Mouse (Mus musculus): ENCODE data around the gene Fut8. TPM values are rescaled to one million over a fixed set of nuclear protein-coding genes. Genes with fewer than 3 reads are reported as not detected.
A peak's percentile ranks its signal among the peaks of the same experiment; 100 is the strongest.
"Not testable (repeated sequence)": the region's sequence is repeated elsewhere in the genome, so short reads cannot be mapped to it uniquely, and the experiment has no call there.

Fut8 gene
- polyA plus RNA-seq, 1 experiment from 2014 or later = 26.2 TPM

DNA sequence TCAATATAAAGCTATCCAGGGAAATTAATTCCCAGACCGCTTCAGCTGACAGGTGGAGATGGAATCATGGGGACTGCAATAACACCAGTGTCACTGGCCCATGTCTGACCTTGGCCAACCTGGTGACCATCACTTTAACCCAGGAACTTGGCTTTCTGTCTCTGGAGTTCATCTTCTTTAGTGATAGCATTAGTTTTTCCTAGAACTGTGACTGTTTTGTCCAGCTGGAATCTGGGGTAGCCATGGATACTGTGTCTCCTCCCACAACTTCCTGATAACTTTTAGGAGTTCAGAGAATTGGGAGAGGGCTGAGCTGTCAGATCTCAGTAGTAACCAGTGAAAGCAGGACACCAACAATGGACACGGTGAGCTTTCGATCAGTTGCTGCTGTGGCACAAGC, 264.3 kb downstream of the Fut8 start:
- H3K4me3 ChIP-seq (replicated peaks) = no peak overlapping the region
- ATAC-seq (ENCODE audit: insufficient number of reproducible peaks, insufficient read depth, low FRiP score, low TSS enrichment, low read depth) = no peak
- WGBS = 90% methylated on average over 3 of the region's 3 CpGs

DNA sequence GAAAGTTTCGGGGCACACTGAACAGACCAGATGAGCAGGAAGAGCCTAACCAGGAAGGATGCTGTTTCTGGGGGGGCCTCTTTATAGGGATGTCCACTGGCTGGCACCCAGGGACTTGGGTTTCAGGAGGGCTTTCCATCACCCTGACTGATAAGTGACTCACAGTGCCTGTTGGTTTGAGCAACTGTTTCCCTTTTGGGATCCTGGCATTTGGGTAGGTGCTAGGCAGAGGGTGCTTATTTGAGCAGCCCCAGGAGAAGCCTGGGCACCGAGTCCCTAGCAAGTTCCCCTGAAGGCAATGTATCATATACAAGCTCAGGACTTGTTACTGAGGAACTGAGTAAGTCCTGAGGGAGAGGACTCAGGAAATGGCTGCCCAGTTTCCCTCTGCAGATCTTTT, 267.5 kb downstream of the Fut8 start:
- Histone ChIP-seq H3K27me3 (no peaks in the 10 kb centered on the region), H3K9ac (replicated peaks) (no peak overlapping the region), H3K4me3 (replicated peaks) (no peak overlapping the region), H3K4me1 (replicated peaks) (no peaks in the 10 kb centered on the region), H3K4me2 (no peak overlapping the region), H3K36me3 (no peaks in the 10 kb centered on the region), H3K27ac (no peak overlapping the region), H3K9me3 (no peaks in the 10 kb centered on the region)
- ATAC-seq (ENCODE audit: insufficient number of reproducible peaks, insufficient read depth, low FRiP score, low TSS enrichment, low read depth) = no peak
- WGBS = 78% methylated on average over 2 of the region's 2 CpGs

More for the DNA sequence above, 264.3 kb downstream of the Fut8 start:
- H3K4me1 ChIP-seq (replicated peaks) = no peaks in the 10 kb centered on the region
- no peaks in the 10 kb centered on the region for H3K9me3 ChIP-seq
- no peak overlapping the region for H3K4me2 ChIP-seq
- no peaks in the 10 kb centered on the region for H3K36me3 ChIP-seq
- no peak overlapping the region for H3K9ac ChIP-seq (replicated peaks)
- H3K27ac ChIP-seq = no peak overlapping the region
- no peaks in the 10 kb centered on the region for H3K27me3 ChIP-seq

DNA sequence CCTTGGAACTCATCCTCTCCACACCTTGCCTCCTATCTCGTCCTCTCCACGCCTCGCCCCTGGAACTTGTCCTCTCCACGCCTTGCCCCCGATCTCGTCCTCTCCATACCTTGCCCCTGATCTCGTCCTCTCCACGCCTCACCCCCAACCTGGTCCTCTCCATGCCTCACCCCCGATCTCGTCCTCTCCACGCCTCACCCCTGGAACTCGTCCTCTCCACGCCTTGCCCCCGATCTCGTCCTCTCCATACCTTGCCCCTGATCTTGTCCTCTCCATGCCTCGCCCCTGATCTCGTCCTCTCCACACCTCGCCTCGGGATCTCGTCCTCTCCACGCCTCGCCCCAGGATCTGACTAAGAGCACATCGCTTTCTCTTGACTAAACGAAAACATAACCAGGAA, 269.8 kb downstream of the Fut8 start:
- no peak for ATAC-seq (ENCODE audit: insufficient number of reproducible peaks, insufficient read depth, low FRiP score, low TSS enrichment, low read depth)
- no peak overlapping the region for H3K4me3 ChIP-seq (replicated peaks)
- no peak overlapping the region for H3K4me2 ChIP-seq
- H3K4me1 ChIP-seq (replicated peaks) = no peaks in the 10 kb centered on the region
- H3K27me3 ChIP-seq = no peaks in the 10 kb centered on the region
- no peaks in the 10 kb centered on the region for H3K36me3 ChIP-seq
- H3K9ac ChIP-seq (replicated peaks) = no peak overlapping the region
- 91% methylated on average over 24 of the region's 24 CpGs for WGBS
- no peak overlapping the region for H3K27ac ChIP-seq
- H3K9me3 ChIP-seq = no peaks in the 10 kb centered on the region

DNA sequence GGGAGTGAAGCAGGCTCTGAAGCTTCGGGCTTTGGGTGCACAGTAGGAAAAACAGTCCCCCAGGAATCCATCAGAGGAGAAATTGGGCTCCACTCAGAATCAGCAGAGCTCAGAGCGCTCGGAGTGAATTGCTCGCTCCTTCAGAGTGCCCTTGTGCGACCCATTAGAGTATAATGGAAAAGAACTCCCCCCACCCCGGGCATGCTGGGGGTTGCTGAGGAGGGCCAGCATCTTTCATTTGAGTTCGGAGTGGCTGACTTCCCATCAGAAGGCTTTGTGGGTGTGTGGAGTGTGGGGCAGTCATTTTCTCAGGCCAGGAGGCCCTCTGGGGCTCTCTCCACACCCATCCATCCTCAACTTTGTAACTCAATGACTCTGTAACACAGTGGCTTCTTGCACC, 272.8 kb downstream of the Fut8 start:
- WGBS = 85% methylated on average over 7 of the region's 7 CpGs
- H3K36me3 ChIP-seq = no peaks in the 10 kb centered on the region
- H3K9me3 ChIP-seq = no peaks in the 10 kb centered on the region
- H3K4me3 ChIP-seq (replicated peaks) = no peak overlapping the region
- ATAC-seq (ENCODE audit: insufficient number of reproducible peaks, insufficient read depth, low FRiP score, low TSS enrichment, low read depth) = no peak
- H3K27ac ChIP-seq = no peak overlapping the region
- H3K27me3 ChIP-seq = no peaks in the 10 kb centered on the region
- H3K4me2 ChIP-seq = no peak overlapping the region
- no peaks in the 10 kb centered on the region for H3K4me1 ChIP-seq (replicated peaks)
- H3K9ac ChIP-seq (replicated peaks) = no peak overlapping the region

DNA sequence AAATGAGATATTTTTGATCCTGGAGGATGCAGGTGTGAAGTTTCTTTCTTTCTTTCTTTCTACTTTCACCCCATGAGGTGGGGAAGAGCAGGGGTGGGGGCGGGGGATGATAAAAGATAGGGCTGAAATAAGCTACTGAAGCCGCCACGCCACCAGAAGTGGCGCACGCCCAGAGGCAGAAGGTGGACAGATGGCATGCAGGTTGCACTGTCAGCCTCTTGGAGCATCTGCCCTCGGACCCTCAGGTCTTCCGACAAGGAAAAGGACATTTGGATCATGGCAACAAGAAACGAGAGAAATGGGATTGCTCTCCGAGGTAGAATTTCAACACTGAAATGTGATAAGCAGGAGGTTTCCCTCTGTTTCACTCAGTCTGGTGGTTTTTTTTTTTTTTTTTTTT, 273.3 kb downstream of the Fut8 start:
- Histone ChIP-seq H3K4me3 (replicated peaks) (no peak overlapping the region), H3K4me2 (no peak overlapping the region), H3K36me3 (no peaks in the 10 kb centered on the region), H3K9me3 (no peaks in the 10 kb centered on the region), H3K27me3 (no peaks in the 10 kb centered on the region), H3K4me1 (replicated peaks) (no peaks in the 10 kb centered on the region), H3K27ac (no peak overlapping the region), H3K9ac (replicated peaks) (no peak overlapping the region)
- no peak for ATAC-seq (ENCODE audit: insufficient number of reproducible peaks, insufficient read depth, low FRiP score, low TSS enrichment, low read depth)
- 85% methylated on average over 9 of the region's 9 CpGs for WGBS

DNA sequence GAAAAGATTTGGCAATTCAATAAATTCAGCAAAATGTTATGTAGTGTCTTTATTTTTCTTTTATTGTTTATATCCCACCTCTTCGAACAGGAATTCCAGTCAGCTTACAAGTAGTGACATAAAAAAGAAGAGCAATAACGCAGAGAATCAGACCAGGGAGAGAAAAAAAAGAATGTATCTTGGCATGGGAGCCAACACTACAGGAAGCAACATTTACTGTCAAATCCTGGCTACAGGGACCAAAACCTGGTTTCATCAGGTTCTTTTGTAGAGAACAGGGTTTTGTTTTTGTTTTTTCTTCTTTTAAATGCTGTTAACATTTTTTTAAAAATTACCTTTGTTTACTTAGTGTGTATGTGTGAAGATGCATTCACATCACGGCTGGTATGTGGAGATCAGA, 273.7 kb downstream of the Fut8 start:
- no peak for ATAC-seq (ENCODE audit: insufficient number of reproducible peaks, insufficient read depth, low FRiP score, low TSS enrichment, low read depth)
- no peak overlapping the region for H3K4me2 ChIP-seq
- H3K27me3 ChIP-seq = no peaks in the 10 kb centered on the region
- no peaks in the 10 kb centered on the region for H3K4me1 ChIP-seq (replicated peaks)
- 90% methylated on average over 3 of the region's 3 CpGs for WGBS
- no peaks in the 10 kb centered on the region for H3K9me3 ChIP-seq
- no peaks in the 10 kb centered on the region for H3K36me3 ChIP-seq
- no peak overlapping the region for H3K4me3 ChIP-seq (replicated peaks)
- H3K27ac ChIP-seq = no peak overlapping the region
- no peak overlapping the region for H3K9ac ChIP-seq (replicated peaks)

DNA sequence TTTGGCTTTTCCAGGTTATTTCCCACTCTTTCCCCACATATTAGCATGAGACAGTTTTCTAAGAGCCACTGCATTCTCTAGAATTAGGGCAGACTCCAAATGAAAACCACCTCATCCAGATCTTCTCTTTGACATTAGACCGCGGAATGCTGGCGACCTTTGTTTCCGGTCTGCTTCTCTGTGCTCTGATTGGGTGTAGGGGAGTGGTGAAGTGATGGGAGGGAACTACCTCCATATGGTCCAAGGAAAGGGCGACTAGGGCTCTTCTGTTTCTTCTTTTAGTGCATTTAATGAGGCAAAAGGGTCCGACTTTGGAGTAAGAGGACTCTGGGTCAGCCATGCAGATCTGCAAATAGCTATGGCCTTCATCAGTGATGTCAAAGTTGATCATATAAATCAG, 278.9 kb downstream of the Fut8 start:
- Histone ChIP-seq H3K9ac (replicated peaks) (no peak overlapping the region), H3K4me3 (replicated peaks) (no peak overlapping the region), H3K9me3 (no peaks in the 10 kb centered on the region), H3K36me3 (no peaks in the 10 kb centered on the region), H3K27me3 (no peaks in the 10 kb centered on the region), H3K4me2 (no peak overlapping the region), H3K27ac (no peak overlapping the region), H3K4me1 (replicated peaks) (peaks cover 18% of the 10 kb centered on the region; the same call in 1 of the 2 replicates)
- WGBS = 60% methylated on average over 6 of the region's 6 CpGs
- no peak for ATAC-seq (ENCODE audit: insufficient number of reproducible peaks, insufficient read depth, low FRiP score, low TSS enrichment, low read depth)

DNA sequence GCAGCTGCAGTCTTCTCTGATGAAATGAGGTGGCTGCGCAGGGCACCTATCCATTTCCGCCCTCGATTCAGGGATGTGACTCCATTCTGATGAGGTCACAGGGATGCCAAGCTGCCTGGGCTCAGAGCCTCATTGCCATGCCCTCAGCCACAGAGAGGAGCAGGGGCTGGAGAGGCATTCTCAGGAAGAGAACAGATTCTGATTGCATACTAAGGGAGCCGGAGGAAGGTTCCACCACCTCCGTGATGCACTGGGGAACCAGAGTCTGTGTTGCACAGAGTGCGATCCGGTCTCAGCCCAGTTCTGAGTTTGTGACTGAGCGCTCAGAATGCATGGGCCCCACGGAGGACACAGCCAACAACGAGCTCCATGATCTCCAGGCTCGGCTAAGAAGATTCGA, 279.8 kb downstream of the Fut8 start:
- H3K36me3 ChIP-seq = no peaks in the 10 kb centered on the region
- 68% methylated on average over 12 of the region's 12 CpGs for WGBS
- H3K4me2 ChIP-seq = peak overlapping the region; percentile 11; the same call in 1 of the 2 replicates
- no peak overlapping the region for H3K9ac ChIP-seq (replicated peaks)
- no peak overlapping the region for H3K4me3 ChIP-seq (replicated peaks)
- no peak for ATAC-seq (ENCODE audit: insufficient number of reproducible peaks, insufficient read depth, low FRiP score, low TSS enrichment, low read depth)
- H3K27ac ChIP-seq = peak overlapping the region; percentile 41
- no peaks in the 10 kb centered on the region for H3K27me3 ChIP-seq
- no peaks in the 10 kb centered on the region for H3K9me3 ChIP-seq
- peaks cover 18% of the 10 kb centered on the region; the same call in 1 of the 2 replicates for H3K4me1 ChIP-seq (replicated peaks)

DNA sequence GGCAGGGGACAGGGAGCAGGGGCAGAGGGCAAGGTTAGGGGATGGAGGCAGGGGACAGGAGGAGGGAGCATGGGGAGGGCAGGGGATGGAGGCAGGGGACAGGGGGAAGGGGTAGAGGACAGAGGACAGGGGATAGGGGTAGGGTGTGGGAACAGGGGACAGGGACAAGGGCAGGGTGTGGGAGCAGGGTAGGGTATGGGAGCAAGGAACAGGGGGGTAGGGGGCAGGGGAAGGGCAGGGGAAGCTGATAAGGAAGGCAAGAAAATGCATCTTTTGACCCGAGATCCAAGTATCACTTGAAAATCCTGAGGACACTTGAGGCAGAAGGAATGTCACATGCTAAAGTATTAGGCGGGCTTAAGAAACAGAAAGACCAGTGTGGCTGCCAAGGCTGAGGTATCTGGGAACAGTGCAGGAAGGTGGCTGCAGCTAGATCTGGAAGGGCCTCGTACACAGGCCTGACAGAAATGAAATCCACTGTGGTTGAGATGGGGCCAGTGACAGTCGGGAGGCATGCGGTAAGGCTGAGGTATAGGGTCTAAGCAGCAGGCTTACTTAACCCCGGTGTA, 281.7 kb downstream of the Fut8 start:
- Histone ChIP-seq H3K9ac (replicated peaks) (no peak overlapping the region), H3K9me3 (no peaks in the 10 kb centered on the region), H3K27ac (no peak overlapping the region), H3K27me3 (no peaks in the 10 kb centered on the region), H3K4me3 (replicated peaks) (no peak overlapping the region), H3K4me2 (no peak overlapping the region), H3K36me3 (no peaks in the 10 kb centered on the region), H3K4me1 (replicated peaks) (peaks cover 18% of the 10 kb centered on the region; the same call in 1 of the 2 replicates)
- no peak for ATAC-seq (ENCODE audit: insufficient number of reproducible peaks, insufficient read depth, low FRiP score, low TSS enrichment, low read depth)
- 69% methylated on average over 6 of the region's 6 CpGs for WGBS

DNA sequence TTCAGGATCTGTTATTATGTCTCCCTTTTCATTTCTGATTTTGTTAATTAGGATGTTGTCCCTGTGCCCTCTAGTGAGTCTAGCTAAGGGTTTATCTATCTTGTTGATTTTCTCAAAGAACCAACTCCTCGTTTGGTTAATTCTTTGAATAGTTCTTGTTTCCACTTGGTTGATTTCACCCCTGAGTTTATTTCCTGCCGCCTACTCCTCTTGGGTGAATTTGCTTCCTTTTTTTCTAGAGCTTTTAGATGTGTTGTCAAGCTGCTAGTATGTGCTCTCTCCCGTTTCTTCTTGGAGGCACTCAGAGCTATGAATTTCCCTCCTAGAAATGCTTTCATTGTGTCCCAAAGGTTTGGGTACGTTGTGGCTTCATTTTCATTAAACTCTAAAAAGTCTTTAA, 286.1 kb downstream of the Fut8 start:
- not testable (repeated sequence) for H3K36me3 ChIP-seq; H3K27ac ChIP-seq; H3K4me3 ChIP-seq (replicated peaks); H3K4me2 ChIP-seq; ATAC-seq (ENCODE audit: insufficient number of reproducible peaks, insufficient read depth, low FRiP score, low TSS enrichment, low read depth); H3K4me1 ChIP-seq (replicated peaks); H3K9ac ChIP-seq (replicated peaks); H3K27me3 ChIP-seq; H3K9me3 ChIP-seq
- 82% methylated on average over 3 of the region's 4 CpGs for WGBS
